Mouse (Mus musculus) bone marrow, adult 2 months (tissue): ENCODE results near the gene Med21. TPM values are rescaled to one million over a fixed set of nuclear protein-coding genes. Genes with fewer than 3 reads are reported as not detected.

Experiments used
- H3K27ac ChIP-seq: fragments of 200-500 bp; 2 replicates; pipeline ENCODE4 v1.5.1; 2012; ENCODE audit warnings: low read depth, mild to moderate bottlenecking, control low read depth, inconsistent platforms, low read length; ENCODE audit not compliant: control insufficient read depth, poor library complexity, insufficient read depth
- H3K4me1 ChIP-seq: fragments of 200-500 bp; 2 replicates; pipeline ENCODE4 v1.6.1; 2011; ENCODE audit warnings: low read length; ENCODE audit not compliant: control insufficient read depth, insufficient read depth
- H3K4me3 ChIP-seq: fragments of 200-500 bp; replicated peaks from 2 replicates; pipeline ENCODE3; 2011; ENCODE audit warnings: mild to moderate bottlenecking, low read depth, low read length, control low read depth; ENCODE audit not compliant: control insufficient read depth
- CTCF ChIP-seq: fragments of 200-500 bp; IDR thresholded peaks from 2 replicates; pipeline ENCODE4 v1.5.1; 2011; ENCODE audit warnings: low read length, control low read depth; ENCODE audit not compliant: control insufficient read depth, insufficient read depth
- POLR2A ChIP-seq: fragments of 200-500 bp; IDR thresholded peaks from 2 replicates; pipeline ENCODE4 v1.6.1; 2011; ENCODE audit warnings: low read depth, mild to moderate bottlenecking, control low read depth, low read length, borderline replicate concordance; ENCODE audit not compliant: control insufficient read depth
- WGBS: fragments of 180-500 bp; shearing (Covaris S2); methylation state at CpG from one replicate; pipeline ENCODE4 v1.1.7; 2018; 5-methylcytosine and 5-hydroxymethylcytosine counted together
- polyA plus RNA-seq: library from polyadenylated mRNA; stranded (reverse); fragments of >200 nt; gene quantifications from 2 replicates; pipeline ENCODE4 v1.2.4, GENCODE M21; 2011; ENCODE audit warnings: low replicate concordance; ENCODE audit not compliant: missing spikeins, insufficient read depth, insufficient read length

Med21 gene
- polyA plus RNA-seq, 1 experiment, result 31.3 TPM

DNA sequence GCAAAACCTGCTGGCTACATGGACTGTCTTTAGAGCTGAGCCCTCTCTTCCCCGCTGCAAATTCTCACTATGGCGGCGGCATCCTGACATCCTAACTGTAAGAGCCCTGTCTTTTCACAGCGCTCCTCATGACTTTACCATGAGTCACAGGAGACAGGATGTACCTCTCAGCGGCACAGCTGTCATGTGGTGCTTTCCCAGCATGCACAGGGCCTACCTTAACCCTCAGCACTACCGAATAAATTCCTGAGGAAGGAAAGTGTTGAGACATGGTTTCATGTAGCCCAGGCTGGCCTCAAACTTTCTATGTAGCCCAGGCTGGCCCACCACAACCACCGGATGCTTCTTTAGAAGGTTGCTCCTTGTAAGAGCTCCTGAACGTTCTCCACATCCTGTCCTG lies 26.5 kb upstream of the Med21 start:
- TF ChIP-seq CTCF (no peak), POLR2A (no peak)
- 92% methylated on average over 8 of the region's 8 CpGs for WGBS
- Histone ChIP-seq H3K27ac (no peak overlapping the region), H3K4me3 (no peak overlapping the region), H3K4me1 (no peaks in the 10 kb centered on the region; the same call in 1 of the 2 replicates)

- 94% methylated on average over 2 of the region's 2 CpGs for WGBS
- no peak overlapping the region for H3K4me3 ChIP-seq
- no peaks in the 10 kb centered on the region; the same call in 1 of the 2 replicates for H3K4me1 ChIP-seq
- no peak for TF ChIP-seq CTCF
- no peak for TF ChIP-seq POLR2A
- no peak overlapping the region for H3K27ac ChIP-seq
Measured at GRCm38 (mm10) chr6:146616670-146617069, 25.7 kb upstream of the Med21 start.

DNA sequence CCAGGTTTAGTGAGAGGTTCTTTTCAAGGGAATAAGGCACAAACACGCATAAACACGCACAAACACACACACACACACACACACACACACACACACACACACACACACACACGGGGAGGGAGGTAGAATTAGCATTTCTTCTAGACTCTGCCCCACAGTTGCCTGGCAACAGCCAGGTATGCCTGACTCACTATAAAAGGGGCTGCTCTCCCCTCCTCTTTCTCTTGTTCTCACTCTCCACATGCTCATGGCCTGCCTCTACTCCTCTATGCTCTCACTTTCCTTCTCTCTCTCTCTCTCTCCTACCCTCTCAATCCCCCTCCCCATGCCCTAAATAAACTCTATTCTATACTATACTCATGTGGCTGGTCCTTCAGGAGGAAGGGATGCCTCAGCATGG lies 14.2 kb upstream of the Med21 start:
- H3K27ac ChIP-seq, result no peak overlapping the region
- WGBS, result 79% methylated on average over 3 of the region's 3 CpGs
- H3K4me1 ChIP-seq, result peaks cover 2% of the 10 kb centered on the region; the same call in 1 of the 2 replicates
- no peak overlapping the region for H3K4me3 ChIP-seq
- no peak for TF ChIP-seq POLR2A
- no peak for TF ChIP-seq CTCF

- TF ChIP-seq POLR2A, result no peak
- no peak for TF ChIP-seq CTCF
- peaks cover 2% of the 10 kb centered on the region; the same call in 1 of the 2 replicates for H3K4me1 ChIP-seq
- WGBS, result 54% methylated on average over 9 of the region's 9 CpGs
- H3K27ac ChIP-seq, result peak overlapping the region; percentile 83
- no peak overlapping the region for H3K4me3 ChIP-seq
Measured at GRCm38 (mm10) chr6:146629781-146630756, 12.3 kb upstream of the Med21 start.

DNA sequence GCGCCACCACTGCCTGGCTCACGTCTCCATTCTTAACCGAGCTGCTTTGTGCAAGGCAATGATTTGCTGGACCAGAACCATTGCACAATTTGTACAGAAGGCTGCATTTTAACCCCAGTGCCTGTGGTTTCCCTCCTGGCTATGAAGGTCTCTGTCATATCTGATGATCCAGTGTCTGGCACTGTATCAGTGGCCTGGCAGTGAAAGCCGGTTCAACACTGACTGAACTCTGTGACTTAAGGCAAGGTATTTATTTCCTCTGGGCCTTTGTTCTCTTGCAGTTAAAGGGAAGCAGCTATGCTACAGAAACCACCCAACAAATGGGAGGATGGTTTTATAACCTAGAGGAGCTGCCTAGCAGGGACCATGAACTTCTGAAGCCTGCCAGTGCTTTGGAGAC lies 11.4 kb upstream of the Med21 start:
- WGBS, result 42% methylated on average over 4 of the region's 4 CpGs
- TF ChIP-seq POLR2A (no peak), CTCF (no peak)
- Histone ChIP-seq H3K4me1 (peaks cover 2% of the 10 kb centered on the region; the same call in 1 of the 2 replicates), H3K27ac (peak overlapping the region; percentile 41), H3K4me3 (no peak overlapping the region)

- no peak overlapping the region for H3K27ac ChIP-seq
- no peak overlapping the region for H3K4me3 ChIP-seq
- TF ChIP-seq POLR2A (no peak), CTCF (no peak)
- 57% methylated on average over 8 of the region's 8 CpGs for WGBS
- peaks cover 2% of the 10 kb centered on the region; the same call in 1 of the 2 replicates for H3K4me1 ChIP-seq
Measured at GRCm38 (mm10) chr6:146631847-146632246, 10.5 kb upstream of the Med21 start.

GRCm38 (mm10) chr6:146632403-146632802 lies 9.9 kb upstream of the Med21 start:
- Histone ChIP-seq H3K4me3 (peak overlapping the region; percentile 3), H3K27ac (peak overlapping the region; percentile 7; the same call in 1 of the 2 replicates), H3K4me1 (peaks cover 2% of the 10 kb centered on the region; the same call in 1 of the 2 replicates)
- WGBS, result 75% methylated on average over 9 of the region's 9 CpGs
- no peak for TF ChIP-seq CTCF

- peak overlapping the region; percentile 47 for H3K4me3 ChIP-seq
- peaks cover 3% of the 10 kb centered on the region; the same call in 1 of the 2 replicates for H3K4me1 ChIP-seq
Measured at GRCm38 (mm10) chr6:146633097-146633496, 9.2 kb upstream of the Med21 start.

More at GRCm38 (mm10) chr6:146633097-146633496, 9.2 kb upstream of the Med21 start:
- 47% methylated on average over 8 of the region's 8 CpGs for WGBS
- peak overlapping the region; percentile 39 for H3K27ac ChIP-seq
- TF ChIP-seq CTCF (no peak), POLR2A (no peak)
